ENCODE assay signal across 1 mouse cellular context in the genomic region with DNA sequence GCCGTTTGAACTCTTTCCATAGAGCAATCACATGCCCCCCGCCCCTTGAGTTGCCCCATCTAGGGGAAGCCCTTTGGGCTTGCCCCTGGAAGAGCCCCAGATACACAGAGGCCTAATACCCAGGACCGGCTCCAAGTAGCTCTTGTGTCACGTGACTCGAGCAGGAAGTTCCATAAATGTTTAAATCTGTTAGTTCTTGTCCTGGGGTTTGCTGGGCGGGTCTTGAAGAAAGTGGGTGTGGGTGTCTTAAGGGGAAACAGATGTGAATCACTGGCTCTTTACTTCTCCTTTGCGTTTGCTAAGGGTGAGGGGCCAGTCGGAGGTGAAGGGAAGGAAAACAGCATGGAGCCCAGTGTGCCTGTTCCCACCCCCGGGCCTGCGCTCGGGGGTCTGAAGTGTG.
A peak's percentile ranks its signal among the peaks of the same experiment; 100 is the strongest.
TF ChIP-seq lines count a peak whose summit lies in the region.

No protein-coding gene starts in this region.

TF ChIP-seq in MEL, 35 proteins besides CTCF, POLR2A, EP300 and RAD21 (continued from another document):
- TF ChIP-seq ETS1 (IDR thresholded peaks at IDR 0.05; ENCODE audit: low read depth, low read length) (peak; percentile 63; the same call in 1 of the 2 replicates), SIN3A (IDR thresholded peaks at IDR 0.05; ENCODE audit: low read length) (peak; percentile 67), JUND (IDR thresholded peaks at IDR 0.05; ENCODE audit: low read depth, low read length) (no peak), MYC (IDR thresholded peaks at IDR 0.05; ENCODE audit: low read depth, low read length) (no peak), BHLHE40 (IDR thresholded peaks at IDR 0.05; ENCODE audit: borderline replicate concordance, low read depth, low read length) (peak; percentile 85; the same call in 1 of the 2 replicates), MEF2A (IDR thresholded peaks at IDR 0.05; ENCODE audit: extremely low read depth, insufficient replicate concordance, low read depth, low read length, poor library complexity, severe bottlenecking) (no peak), ELF1 (IDR thresholded peaks at IDR 0.05; ENCODE audit: low read depth, low read length) (peak; percentile 45; the same call in 1 of the 2 replicates), SMC3 (IDR thresholded peaks at IDR 0.05; ENCODE audit: low read depth, low read length) (no peak), ZNF384 (IDR thresholded peaks at IDR 0.05; ENCODE audit: low read depth, low read length) (no peak), POLR2AphosphoS5 (IDR thresholded peaks at IDR 0.05; ENCODE audit: borderline replicate concordance, low read depth, low read length) (no peak), TCF12 (IDR thresholded peaks at IDR 0.05; ENCODE audit: low read depth, low read length) (0 out of 2 replicates have a peak, but pooled peaks have one; percentile 6), HCFC1 (IDR thresholded peaks at IDR 0.05; ENCODE audit: low read depth, low read length) (no peak), GATA1 (IDR thresholded peaks at IDR 0.05; ENCODE audit: low read depth, low read length) (no peak), NELFE (IDR thresholded peaks at IDR 0.05; ENCODE audit: low read depth, low read length) (no peak), UBTF (IDR thresholded peaks at IDR 0.05; ENCODE audit: borderline replicate concordance, insufficient read depth, low read depth, low read length) (no peak), ZC3H11A (IDR thresholded peaks at IDR 0.05; ENCODE audit: low read depth, low read length) (no peak), TAL1 (IDR thresholded peaks at IDR 0.05; ENCODE audit: low read length) (peak; percentile 40; the same call in 1 of the 2 replicates), MAX (IDR thresholded peaks at IDR 0.05; ENCODE audit: low read length) (peak; percentile 81), KAT2A (conservative IDR thresholded peaks at IDR 0.05; ENCODE audit: low read depth, low read length) (no peak), TBP (IDR thresholded peaks at IDR 0.05; ENCODE audit: low read depth, low read length) (no peak), CHD1 (IDR thresholded peaks at IDR 0.05; ENCODE audit: low read depth, low read length) (no peak)
